Mouse (Mus musculus): Measurements from ENCODE around the gene Kcnab2. TPM values are rescaled to one million over a fixed set of nuclear protein-coding genes. Genes with fewer than 3 reads are reported as not detected.

The Kcnab2 gene
- total RNA-seq, 2 experiments from 2014 or later: 39.8 to 84.8 TPM

DNA sequence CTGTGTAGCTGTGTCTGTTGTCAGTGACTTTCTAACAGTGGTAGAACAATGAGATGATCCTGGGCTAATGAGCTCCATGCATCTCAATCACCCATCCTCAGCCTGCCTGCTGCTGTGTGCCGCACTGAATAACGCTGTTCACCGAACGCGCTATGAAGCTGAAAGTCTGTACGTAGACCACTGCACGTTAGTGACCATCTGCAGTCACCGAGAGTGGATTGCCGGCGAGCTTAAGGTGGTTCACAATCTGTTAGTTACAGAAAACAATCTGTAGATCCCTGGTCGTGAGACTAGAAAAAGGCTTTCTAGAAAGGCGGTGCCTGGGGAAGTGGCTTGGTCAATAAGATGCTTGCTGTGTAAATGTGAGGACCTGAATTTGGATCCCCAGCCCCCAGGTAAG is 23.5 kb downstream of the Kcnab2 start:
- no peak for ATAC-seq (replicated peaks; ENCODE audit: poor library complexity)

GRCm38 (mm10) chr4:152453079-152453478 is 24.6 kb downstream of the Kcnab2 start:
- ATAC-seq (replicated peaks; ENCODE audit: poor library complexity): no peak

DNA sequence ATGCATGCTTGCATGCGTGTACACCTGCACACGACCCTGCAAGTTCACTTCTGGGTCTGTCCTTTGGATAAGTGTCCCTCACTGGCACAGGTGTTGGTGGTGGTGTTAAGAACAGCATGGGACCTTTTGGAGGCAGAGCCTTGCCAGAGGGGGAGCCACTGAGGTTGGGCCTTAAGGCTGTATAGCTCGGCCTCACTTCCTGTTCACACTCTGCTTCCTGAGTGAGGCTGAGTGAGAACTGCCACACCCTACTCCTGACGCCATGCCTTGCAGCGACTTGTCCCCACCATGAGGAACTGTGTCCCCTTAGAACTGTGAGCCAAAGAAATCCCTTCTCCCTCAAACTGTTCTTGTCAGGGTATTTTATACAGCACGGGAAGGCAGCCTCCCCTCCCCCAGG is 26.3 kb downstream of the Kcnab2 start:
- no peak for ATAC-seq (replicated peaks; ENCODE audit: poor library complexity)

DNA sequence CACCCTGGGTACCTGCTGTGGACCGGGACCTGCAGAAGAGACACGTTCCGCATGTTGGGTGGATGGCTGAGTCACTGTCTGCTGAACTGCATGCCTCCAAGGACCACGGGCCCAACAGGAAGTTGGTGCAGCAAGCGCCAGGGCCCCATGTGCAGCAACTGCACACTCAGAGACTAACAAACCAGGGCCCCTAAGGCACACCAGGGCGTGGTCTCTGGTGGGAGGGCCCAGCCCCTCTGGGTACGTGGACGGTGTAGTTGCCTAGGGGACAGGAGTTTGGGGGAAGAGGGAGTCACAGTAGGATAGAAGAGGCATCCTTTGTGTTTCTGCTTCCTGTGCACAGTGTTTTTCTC is 29.0 kb downstream of the Kcnab2 start:
- peak; percentile 84 for ATAC-seq (replicated peaks; ENCODE audit: poor library complexity)

DNA sequence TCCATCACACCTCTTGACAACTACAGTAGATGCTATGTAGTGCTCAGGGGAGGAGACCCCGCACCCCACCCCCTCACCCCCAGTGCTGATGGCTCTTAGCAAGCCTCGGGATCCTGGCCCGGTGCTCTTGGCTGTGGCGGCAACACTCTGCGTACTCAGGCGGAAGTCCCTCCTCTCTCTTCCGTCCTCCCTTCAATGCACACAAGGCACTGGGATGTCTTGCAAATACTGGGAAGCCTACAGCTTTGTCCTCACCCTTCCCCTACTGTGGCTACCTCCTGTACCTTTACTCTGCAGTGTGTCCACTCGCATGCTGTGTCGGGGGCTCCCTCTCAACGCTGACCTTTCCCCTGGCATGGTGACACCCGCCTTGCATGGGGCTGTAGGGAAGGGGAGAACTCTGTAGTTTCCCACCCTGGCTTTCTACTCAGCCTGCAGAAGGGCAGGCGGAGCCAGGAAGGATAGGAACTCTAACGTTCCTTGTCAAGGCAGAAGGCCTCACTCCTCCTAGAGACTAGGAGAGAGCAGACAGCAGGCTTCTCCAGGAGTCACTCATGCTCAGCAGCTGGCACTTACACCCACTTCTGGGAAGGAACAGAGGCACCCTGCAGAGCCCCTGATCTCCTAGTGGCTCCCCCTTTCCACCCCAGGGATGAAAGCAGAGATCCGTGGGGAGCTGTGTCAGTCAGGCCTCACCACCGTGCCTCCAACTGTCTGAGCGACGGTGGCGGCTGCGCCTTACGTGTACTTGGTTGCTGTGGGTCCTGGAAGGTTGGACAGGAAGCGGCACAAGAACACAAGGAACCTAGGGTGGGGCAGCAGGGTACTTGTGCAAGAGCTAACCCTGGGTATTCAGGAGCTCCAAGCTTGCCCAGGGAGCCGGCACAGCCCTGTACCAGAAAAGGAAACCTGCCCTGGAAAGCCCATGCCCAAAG is 29.7 kb downstream of the Kcnab2 start:
- ATAC-seq (replicated peaks; ENCODE audit: poor library complexity): peak; percentile 61

DNA sequence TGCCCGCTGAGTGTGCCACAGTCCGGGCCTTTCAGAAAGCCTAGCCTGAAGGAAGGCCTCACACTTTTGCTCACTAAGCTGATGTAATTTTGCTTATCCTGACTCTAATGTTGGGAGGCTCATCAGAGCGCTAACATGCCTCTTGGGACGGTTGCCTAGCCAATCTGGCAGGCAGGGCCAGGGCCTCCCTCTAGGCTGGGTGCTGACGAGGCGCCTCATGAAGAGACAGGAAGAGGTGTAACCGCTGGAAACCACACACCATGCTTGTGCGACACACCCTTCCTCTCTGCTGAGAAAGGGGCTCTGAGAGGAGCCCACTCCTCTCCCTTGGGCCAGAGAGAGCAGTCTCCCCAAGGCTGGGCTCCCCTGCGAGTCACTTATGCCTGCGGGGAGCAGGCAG is 31.5 kb downstream of the Kcnab2 start:
- peak; percentile 59 for ATAC-seq (replicated peaks; ENCODE audit: poor library complexity)

- ATAC-seq (replicated peaks; ENCODE audit: poor library complexity): no peak
Measured at GRCm38 (mm10) chr4:152441536-152441935, 36.1 kb downstream of the Kcnab2 start.

- ATAC-seq (replicated peaks; ENCODE audit: poor library complexity): peak; percentile 59
Measured at GRCm38 (mm10) chr4:152440882-152441281, 36.8 kb downstream of the Kcnab2 start.

- ATAC-seq (replicated peaks; ENCODE audit: poor library complexity): peak; percentile 76
Measured at GRCm38 (mm10) chr4:152435255-152435654, 42.4 kb downstream of the Kcnab2 start.

DNA sequence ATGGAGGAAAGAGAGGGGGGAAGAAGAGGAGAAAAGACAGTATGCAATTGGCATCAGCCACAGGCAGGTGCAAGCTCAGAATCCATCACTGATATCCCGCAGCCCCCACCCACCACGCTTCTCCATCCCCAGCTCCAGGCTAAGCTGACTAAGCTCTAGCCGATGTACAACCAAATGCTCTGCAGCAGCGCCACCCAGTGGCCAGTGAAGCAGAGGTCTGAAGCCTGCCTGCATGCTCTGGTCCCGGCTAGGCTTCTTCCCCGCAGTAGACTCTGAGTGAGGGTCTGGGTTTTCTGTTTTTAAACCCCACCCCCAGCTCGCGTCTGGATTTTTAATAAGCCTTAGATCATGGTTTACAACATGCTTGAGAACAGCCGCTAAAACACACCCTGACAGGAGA is 42.8 kb downstream of the Kcnab2 start:
- ATAC-seq (replicated peaks; ENCODE audit: poor library complexity): peak; percentile 85

- ATAC-seq (replicated peaks; ENCODE audit: poor library complexity): peak; percentile 51
Measured at GRCm38 (mm10) chr4:152432308-152432707, 45.4 kb downstream of the Kcnab2 start.

DNA sequence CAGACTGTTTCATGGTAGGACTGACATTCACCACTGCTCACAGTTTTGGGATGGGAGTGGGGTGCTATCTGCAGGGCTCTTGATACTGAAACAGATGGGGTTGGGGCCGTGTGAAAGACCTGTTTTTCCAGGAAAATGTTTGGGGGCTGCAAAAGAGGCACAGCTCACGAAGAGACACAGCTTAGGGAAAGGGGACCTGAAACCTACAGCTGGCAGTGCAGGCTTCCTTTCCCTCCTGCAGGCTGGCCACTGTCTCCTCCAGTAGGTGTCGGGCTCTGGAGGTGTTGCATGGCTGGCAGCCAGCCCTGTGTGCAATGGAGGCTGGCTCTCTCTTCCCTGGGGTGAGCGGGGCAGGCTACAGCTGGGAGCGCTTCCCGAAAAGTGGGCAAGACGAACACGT is 49.4 kb downstream of the Kcnab2 start:
- ATAC-seq (replicated peaks; ENCODE audit: poor library complexity): 0 out of 2 replicates have a peak, but pooled peaks have one; percentile 17

GRCm38 (mm10) chr4:152424922-152425321 is 52.7 kb downstream of the Kcnab2 start:
- peak; percentile 42 for ATAC-seq (replicated peaks; ENCODE audit: poor library complexity)

GRCm38 (mm10) chr4:152424341-152424740 is 53.3 kb downstream of the Kcnab2 start:
- no peak for ATAC-seq (replicated peaks; ENCODE audit: poor library complexity)

- ATAC-seq (replicated peaks; ENCODE audit: poor library complexity): no peak
Measured at GRCm38 (mm10) chr4:152423576-152423975, 54.1 kb downstream of the Kcnab2 start.

DNA sequence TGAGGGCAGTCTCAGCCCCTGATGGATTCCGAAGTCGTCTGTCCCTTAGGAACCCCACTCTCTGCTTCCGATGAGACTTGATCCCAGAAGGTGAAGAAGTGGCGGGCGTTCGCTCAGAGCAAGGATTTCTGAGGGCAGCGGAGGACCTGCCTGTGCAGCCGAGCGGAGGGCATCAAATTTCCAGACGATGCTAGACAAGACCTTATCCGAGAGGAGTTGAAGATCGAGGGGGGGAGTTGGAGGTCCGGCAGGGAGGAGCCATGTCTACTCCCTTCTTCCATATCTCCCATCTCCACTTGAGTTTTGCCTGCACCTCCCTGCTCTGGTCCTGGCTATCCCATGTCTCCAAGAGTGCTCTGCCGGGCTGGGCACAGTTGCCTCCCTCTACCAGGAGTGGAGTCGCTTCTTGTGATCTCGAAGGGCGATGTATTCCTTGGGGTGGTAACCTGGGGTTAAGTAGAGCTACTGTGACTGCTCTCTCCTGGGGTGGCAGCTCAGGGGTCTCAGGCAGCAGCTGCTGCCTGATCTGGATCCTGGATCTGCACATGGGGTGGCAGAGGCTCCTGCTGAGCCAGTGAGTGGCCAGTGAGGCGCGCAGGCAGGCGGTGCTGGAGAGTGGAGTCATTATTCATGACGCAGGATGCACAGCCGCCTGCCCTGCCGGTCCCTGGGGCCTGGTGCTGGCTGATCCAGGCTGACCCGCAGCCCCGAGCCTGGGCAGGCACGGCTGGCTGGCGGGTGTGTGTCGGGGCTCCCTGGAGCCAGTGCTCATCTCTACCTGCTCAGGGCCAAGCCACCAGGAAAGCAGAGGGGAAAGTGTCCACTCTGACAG is 59.2 kb downstream of the Kcnab2 start:
- ATAC-seq (replicated peaks; ENCODE audit: poor library complexity): no peak

DNA sequence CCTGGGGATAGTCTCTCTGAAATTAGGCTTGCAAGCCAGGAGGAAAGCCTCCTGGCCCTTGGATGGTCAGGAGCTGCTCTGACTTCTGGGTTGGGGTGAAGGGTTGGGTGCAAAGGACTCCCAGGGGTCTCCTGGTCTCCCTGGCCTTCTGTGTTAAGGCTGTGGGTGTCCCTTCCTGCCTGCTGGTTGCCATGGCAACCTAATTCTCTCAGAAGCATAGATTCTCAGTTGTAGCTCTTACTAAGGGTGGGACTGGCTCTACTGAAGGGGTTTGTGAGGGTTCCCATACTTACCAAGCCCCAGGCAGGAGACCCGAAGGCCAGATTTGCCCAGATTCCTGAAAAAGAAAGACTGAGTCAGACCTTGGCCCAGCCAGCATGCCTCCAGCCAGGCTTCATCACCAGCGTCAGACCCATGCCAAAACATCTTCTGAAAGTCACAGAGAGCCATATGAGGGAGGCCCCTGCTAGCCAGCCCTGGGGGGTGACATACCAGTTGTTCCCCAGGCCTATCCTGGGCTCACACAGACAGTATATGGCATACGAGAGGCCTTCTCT is 65.1 kb downstream of the Kcnab2 start:
- ATAC-seq (replicated peaks; ENCODE audit: poor library complexity): no peak

DNA sequence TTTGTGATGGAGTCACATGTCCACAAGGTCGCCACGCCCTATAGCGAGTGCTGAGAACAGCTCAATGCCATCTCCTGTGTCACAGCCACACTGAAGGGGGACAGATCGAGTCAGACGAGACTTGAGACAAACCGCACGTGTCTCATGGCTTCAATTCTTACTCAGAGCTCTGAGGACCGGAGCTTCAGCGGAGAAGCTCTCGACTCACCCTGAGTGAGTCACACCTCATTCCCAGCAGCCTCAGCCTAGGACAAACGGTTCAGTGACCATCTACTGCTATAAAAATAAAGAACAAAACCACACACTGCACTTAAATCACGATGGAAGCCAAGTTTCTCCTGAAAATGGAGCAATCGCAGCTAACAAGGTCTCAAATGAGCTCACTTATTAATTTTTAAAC is 66.7 kb downstream of the Kcnab2 start:
- no peak for ATAC-seq (replicated peaks; ENCODE audit: poor library complexity)

- no peak for ATAC-seq (replicated peaks; ENCODE audit: poor library complexity)
Measured at GRCm38 (mm10) chr4:152406531-152406930, 71.1 kb downstream of the Kcnab2 start.

DNA sequence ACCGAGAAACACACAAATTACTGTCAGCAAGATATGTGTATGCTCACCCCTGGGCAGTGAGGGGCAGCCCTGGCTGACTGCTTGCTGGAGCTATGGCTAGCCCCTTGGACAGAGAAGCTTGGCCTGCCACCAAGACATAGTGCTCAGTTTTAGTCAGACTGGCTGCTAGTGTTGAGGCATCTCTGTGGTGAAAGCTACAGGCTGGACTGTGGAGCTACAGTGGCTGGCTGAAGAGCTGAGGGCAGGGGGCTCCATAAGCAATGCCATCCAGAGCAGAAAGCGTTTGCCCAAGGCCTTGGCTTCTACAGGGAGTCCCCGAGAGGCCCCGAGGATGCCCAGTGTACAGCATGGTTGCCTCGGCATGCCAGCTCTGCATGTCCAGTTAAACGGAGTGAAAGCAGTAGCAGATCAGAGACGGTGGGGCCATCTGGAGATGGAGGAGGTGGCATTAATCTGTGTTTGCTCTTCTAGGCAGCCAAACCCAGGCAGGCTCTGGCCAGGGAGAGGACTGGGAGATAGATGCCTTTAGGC is 71.9 kb downstream of the Kcnab2 start:
- ATAC-seq (replicated peaks; ENCODE audit: poor library complexity): no peak

DNA sequence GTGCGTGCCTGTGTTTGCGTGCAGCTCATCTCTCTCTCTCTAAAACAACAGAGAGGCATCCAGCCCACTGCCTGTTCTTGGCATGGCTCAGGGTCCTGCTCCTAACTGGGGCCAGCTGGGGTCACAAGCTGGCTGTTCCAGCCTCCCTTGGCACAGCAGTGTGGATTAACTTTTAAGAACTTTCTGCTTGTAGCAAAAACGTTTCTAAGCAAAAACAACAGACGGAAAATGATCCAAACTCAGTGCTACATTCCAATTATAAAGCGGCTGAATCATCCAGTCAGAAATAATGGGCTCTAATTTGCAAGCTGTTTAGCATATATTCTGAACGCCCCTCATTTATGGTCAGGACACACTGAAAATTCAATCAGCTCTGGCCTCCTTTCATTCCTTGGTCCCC is 72.5 kb downstream of the Kcnab2 start:
- ATAC-seq (replicated peaks; ENCODE audit: poor library complexity): no peak
